Mouse (Mus musculus) WW6 (cell line): ENCODE data around the gene Il27ra.
A peak's percentile ranks its signal among the peaks of the same experiment; 100 is the strongest.

Experiments
- DNase-seq: peaks from one replicate; pipeline ENCODE4 v3.0.0-alpha.2; 2013; ENCODE audit warnings: low read depth, low spot score

The Il27ra gene

GRCm38 (mm10) chr8:84042066-84042947, at the start of gene Il27ra:
Gene Il27ra, minus strand, starts transcription at chr8:84042589.
- DNase-seq = no peak

GRCm38 (mm10) chr8:84090585-84090984, 48.2 kb upstream of the Il27ra start:
- no peak for DNase-seq

GRCm38 (mm10) chr8:84089277-84089676, 46.9 kb upstream of the Il27ra start:
- DNase-seq = no peak

GRCm38 (mm10) chr8:84087821-84088220, 45.4 kb upstream of the Il27ra start:
- DNase-seq = no peak

- DNase-seq = no peak
These were observed 44.8 kb upstream of the Il27ra start for GRCm38 (mm10) chr8:84087156-84087555.

GRCm38 (mm10) chr8:84084341-84085115, 42.1 kb upstream of the Il27ra start:
- DNase-seq = no peak

- DNase-seq = no peak
These were observed 41.4 kb upstream of the Il27ra start for GRCm38 (mm10) chr8:84083829-84084241.

GRCm38 (mm10) chr8:84079206-84079605, 36.8 kb upstream of the Il27ra start:
- no peak for DNase-seq

GRCm38 (mm10) chr8:84076849-84077248, 34.5 kb upstream of the Il27ra start:
- no peak for DNase-seq

- DNase-seq = no peak
These were observed 34.0 kb upstream of the Il27ra start for GRCm38 (mm10) chr8:84076412-84076811.

GRCm38 (mm10) chr8:84073230-84073976, 31.0 kb upstream of the Il27ra start:
- DNase-seq = no peak

- DNase-seq = no peak
These were observed 29.9 kb upstream of the Il27ra start for GRCm38 (mm10) chr8:84072321-84072720.

- DNase-seq = no peak
These were observed 29.5 kb upstream of the Il27ra start for GRCm38 (mm10) chr8:84071921-84072320.

GRCm38 (mm10) chr8:84070667-84071066, 28.3 kb upstream of the Il27ra start:
- DNase-seq = no peak

GRCm38 (mm10) chr8:84070241-84070640, 27.9 kb upstream of the Il27ra start:
- no peak for DNase-seq

GRCm38 (mm10) chr8:84069750-84070149, 27.4 kb upstream of the Il27ra start:
- DNase-seq = no peak

- DNase-seq = no peak
These were observed 26.8 kb upstream of the Il27ra start for GRCm38 (mm10) chr8:84069169-84069568.

GRCm38 (mm10) chr8:84068316-84069035, 26.1 kb upstream of the Il27ra start:
- DNase-seq = no peak

- no peak for DNase-seq
These were observed 25.5 kb upstream of the Il27ra start for GRCm38 (mm10) chr8:84067911-84068310.

- DNase-seq = peak; percentile 77
These were observed 24.7 kb upstream of the Il27ra start for GRCm38 (mm10) chr8:84067047-84067573.
